Mouse (Mus musculus) intestine, embryonic 15.5 days (tissue): ENCODE measurements around the gene Qtrt2. TPM values are rescaled to one million over a fixed set of nuclear protein-coding genes. Genes with fewer than 3 reads are reported as not detected.

Experiments used
- ATAC-seq: fragments of 200-750 bp; cut with Nextera tagmentation; 2 replicates; pipeline ENCODE4 v1.8.0; 2017; ENCODE audit warnings: moderate TSS enrichment, moderate library complexity
- H3K27ac ChIP-seq: fragments of 300-500 bp; sonication (generic); 2 replicates; pipeline ENCODE4 v1.5.1; 2015; ENCODE audit warnings: mild to moderate bottlenecking, inconsistent platforms
- H3K27me3 ChIP-seq: fragments of 300-500 bp; sonication (generic); replicated peaks from 2 replicates; pipeline ENCODE4 v1.6.1; 2015; ENCODE audit warnings: inconsistent platforms
- H3K36me3 ChIP-seq: fragments of 300-500 bp; sonication (generic); 2 replicates; pipeline ENCODE4 v1.6.1; 2015; ENCODE audit warnings: inconsistent platforms
- H3K4me1 ChIP-seq: fragments of 300-500 bp; sonication (generic); replicated peaks from 2 replicates; pipeline ENCODE4 v1.6.1; 2015; ENCODE audit warnings: inconsistent platforms
- H3K4me2 ChIP-seq: fragments of 300-500 bp; sonication (generic); replicated peaks from 2 replicates; pipeline ENCODE4 v1.6.1; 2015; ENCODE audit warnings: mild to moderate bottlenecking, inconsistent platforms
- H3K4me3 ChIP-seq: fragments of 300-500 bp; sonication (generic); replicated peaks from 2 replicates; pipeline ENCODE4 v1.5.1; 2015; ENCODE audit warnings: inconsistent platforms
- H3K9ac ChIP-seq: fragments of 300-500 bp; sonication (generic); 2 replicates; pipeline ENCODE4 v1.6.1; 2015; ENCODE audit warnings: inconsistent platforms
- H3K9me3 ChIP-seq: fragments of 300-500 bp; sonication (generic); 2 replicates; pipeline ENCODE4 v1.6.1; 2016; ENCODE audit warnings: inconsistent platforms
- WGBS: fragments of 180-500 bp; shearing (Covaris S2); methylation state at CpG from one replicate; pipeline ENCODE4 v1.1.7; 2015; 5-methylcytosine and 5-hydroxymethylcytosine counted together
- polyA plus RNA-seq: library from polyadenylated mRNA; unstranded; fragments of >200 nt; fragmentation: Nextera tagmentation; extraction: Ambion mirVana; gene quantifications from 2 replicates; pipeline ENCODE4 v1.2.1, GENCODE M21; 2015

The Qtrt2 gene
- polyA plus RNA-seq, 1 experiment from 2014 or later: 25.0 TPM

DNA sequence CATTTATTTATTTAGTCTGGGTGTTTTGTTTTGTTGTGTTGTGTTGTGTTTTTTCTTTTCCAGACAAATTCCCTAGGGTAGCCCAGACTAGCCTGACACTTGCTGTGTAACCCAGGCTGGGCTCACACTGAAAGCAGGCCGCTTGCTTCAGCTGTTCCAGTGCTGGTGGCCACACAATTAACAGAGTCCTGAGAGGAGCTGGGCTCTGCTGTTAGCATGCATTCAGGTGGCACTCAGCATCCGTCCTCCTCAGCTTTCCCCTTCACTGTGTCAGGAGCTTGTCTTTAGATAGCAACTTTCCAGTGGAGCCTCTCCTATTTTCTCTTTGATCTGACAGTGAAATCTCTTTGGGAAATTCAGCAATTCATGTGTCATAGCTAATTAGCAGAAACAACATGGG is 4.6 kb downstream of the Qtrt2 start:
- Histone ChIP-seq H3K27me3 (no peaks in the 10 kb centered on the region), H3K36me3 (no peaks in the 10 kb centered on the region), H3K4me2 (no peak overlapping the region), H3K4me3 (no peak overlapping the region), H3K4me1 (no peaks in the 10 kb centered on the region), H3K9ac (no peak overlapping the region), H3K27ac (no peak overlapping the region), H3K9me3 (no peaks in the 10 kb centered on the region)
- 87% methylated on average over 2 of the region's 2 CpGs for WGBS
- no peak for ATAC-seq

DNA sequence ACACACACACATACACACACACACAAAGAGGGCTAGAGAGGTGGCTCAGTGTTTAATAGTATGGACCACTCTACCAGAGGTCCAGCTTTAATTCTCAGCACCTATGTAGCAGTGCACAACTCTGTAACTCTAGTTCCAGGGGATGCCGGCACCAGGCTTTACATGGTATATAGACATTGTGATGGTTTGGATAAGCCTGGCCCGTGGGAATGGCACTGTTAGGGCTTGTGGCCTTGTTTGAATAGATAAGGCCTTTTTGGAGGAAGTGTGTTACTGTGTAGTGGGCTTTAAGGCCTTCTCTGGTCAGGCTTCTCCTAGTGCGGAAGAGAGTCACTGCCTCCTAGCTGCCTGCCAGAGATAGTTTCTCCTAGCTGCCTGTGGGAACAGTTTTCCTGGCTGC is 7.7 kb downstream of the Qtrt2 start:
- Histone ChIP-seq H3K36me3 (no peaks in the 10 kb centered on the region), H3K4me3 (no peak overlapping the region), H3K4me2 (no peak overlapping the region), H3K4me1 (no peaks in the 10 kb centered on the region), H3K27me3 (no peaks in the 10 kb centered on the region), H3K9ac (no peak overlapping the region), H3K27ac (no peak overlapping the region), H3K9me3 (no peaks in the 10 kb centered on the region)
- whole genome bisulfite sequencing: 80% methylated on average over 3 of the region's 3 CpGs
- ATAC-seq: no peak

DNA sequence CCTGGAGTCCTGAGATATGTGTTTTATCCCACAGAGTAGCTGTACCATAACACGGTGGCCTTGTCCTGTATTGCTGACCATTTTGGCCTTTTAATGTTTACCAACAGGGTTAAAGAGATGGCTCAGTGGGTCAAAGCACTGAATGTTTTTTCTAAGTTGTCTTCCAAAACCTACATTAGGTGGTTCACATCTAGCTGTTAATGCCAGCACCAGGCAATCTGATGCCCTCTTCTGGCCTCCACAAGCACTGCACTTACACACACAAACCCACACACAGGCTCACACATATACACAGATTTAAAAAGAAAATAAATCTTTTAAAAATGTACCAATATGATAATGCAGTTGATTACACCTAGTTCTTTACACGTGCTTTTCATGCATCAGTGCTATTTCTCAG is 17.7 kb downstream of the Qtrt2 start:
- ATAC-seq: no peak
- H3K36me3 ChIP-seq: no peaks in the 10 kb centered on the region
- no peak overlapping the region for H3K27ac ChIP-seq
- H3K4me2 ChIP-seq: no peak overlapping the region
- H3K9ac ChIP-seq: no peak overlapping the region
- H3K9me3 ChIP-seq: no peaks in the 10 kb centered on the region
- no peaks in the 10 kb centered on the region for H3K4me1 ChIP-seq
- WGBS: 85% methylated on average over 2 of the region's 2 CpGs
- no peak overlapping the region for H3K4me3 ChIP-seq
- no peaks in the 10 kb centered on the region for H3K27me3 ChIP-seq

DNA sequence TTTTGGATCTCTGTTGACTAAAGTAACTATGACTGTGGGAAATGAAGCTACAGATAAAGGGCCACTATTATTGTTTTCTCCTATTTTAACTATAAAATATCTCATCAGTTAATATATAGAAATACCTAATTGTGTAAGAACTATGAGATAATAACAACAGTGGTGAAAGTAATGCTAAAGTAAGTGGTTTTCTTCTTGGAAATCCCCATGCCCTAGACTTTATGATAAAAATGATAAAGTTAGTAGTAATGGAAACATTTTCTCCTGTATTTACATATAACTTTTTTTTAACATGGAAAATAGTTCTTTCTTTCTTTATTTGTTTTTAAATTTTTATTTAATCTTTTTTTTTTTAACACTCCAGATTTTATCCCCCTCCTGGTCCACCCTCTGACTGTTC is 26.0 kb downstream of the Qtrt2 start:
- H3K4me2 ChIP-seq: no peak overlapping the region
- no peaks in the 10 kb centered on the region for H3K9me3 ChIP-seq
- no peak overlapping the region for H3K27ac ChIP-seq
- no peak for ATAC-seq
- no peaks in the 10 kb centered on the region for H3K27me3 ChIP-seq
- H3K4me1 ChIP-seq: no peaks in the 10 kb centered on the region
- H3K36me3 ChIP-seq: no peaks in the 10 kb centered on the region
- no peak overlapping the region for H3K9ac ChIP-seq
- H3K4me3 ChIP-seq: no peak overlapping the region

DNA sequence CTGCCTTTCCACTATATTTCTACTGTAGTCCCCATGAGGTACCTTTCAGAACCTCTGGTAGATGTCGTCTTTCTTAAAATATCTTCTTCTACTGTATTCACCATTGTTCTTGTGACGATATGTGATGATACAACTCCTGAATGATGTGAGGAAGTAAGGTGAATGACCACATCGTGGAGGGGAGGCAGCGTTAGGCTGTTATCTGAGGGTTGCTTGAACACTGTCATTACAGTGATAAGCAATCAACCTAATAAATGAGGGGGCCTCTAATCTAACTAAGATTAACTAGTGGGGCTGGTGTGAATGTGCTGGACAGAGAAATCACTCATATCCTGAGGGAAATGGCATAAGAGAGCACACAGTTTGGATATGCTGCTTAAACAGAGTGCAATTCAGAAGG is 26.5 kb downstream of the Qtrt2 start:
- Histone ChIP-seq H3K4me3 (no peak overlapping the region), H3K36me3 (no peaks in the 10 kb centered on the region), H3K4me2 (no peak overlapping the region), H3K9ac (no peak overlapping the region), H3K9me3 (no peaks in the 10 kb centered on the region), H3K4me1 (no peaks in the 10 kb centered on the region), H3K27ac (no peak overlapping the region), H3K27me3 (no peaks in the 10 kb centered on the region)
- ATAC-seq: no peak
- WGBS: 74% methylated on average over 4 of the region's 4 CpGs

DNA sequence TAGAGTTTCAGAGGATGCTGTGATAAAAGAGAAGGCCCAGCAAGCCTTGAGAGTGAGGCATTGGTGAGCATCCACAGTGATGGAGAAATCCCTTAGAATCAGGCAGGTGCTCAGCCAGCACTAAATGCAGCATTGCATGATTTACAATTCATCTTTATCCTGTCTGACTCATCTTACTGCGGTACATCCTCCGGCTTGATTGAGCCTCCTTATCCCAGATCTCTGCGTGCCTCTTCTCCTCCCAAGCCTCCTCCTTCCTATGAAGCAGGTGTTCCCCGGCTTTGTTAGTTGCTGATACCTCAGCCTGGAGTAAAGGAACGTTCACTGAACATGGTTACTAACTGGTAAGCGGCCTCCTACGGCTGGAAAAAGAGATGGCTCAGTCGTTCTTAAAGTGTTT is 32.1 kb downstream of the Qtrt2 start:
- no peak for ATAC-seq
- Histone ChIP-seq H3K27me3 (no peaks in the 10 kb centered on the region), H3K9me3 (no peaks in the 10 kb centered on the region), H3K4me2 (no peak overlapping the region), H3K4me3 (no peak overlapping the region), H3K9ac (no peak overlapping the region), H3K27ac (no peak overlapping the region), H3K36me3 (no peaks in the 10 kb centered on the region), H3K4me1 (no peaks in the 10 kb centered on the region)
- whole genome bisulfite sequencing: 88% methylated on average over 8 of the region's 8 CpGs

DNA sequence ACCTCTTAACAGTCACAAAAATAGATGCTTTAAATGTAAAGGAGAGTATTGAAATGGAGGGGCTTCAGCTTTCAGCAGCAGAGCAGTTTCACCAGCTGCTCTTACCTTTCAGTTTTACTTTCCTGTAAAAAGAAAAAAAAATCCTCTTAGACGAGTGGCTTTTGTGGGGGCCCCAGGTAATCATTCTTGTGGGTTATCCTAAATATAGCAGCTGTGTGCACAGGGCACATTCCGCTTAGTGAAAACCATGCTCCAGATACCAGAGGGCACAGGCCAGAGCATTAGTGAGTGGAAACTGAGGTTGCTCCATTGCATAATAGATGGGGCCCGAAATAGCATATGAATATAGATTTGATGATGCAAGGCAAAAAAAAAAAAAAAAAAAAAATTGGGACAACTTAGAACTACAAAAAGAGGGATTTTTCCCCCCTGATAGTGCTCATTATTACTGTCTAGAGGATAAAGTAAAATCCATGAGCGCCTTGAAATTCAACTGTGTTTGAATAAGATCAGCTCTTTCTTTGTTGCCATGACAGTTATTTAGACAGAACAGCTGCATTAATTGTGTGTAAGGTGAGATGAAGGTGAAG is 35.8 kb downstream of the Qtrt2 start:
- no peak overlapping the region for H3K9ac ChIP-seq
- H3K27ac ChIP-seq: no peak overlapping the region
- no peak overlapping the region for H3K4me3 ChIP-seq
- no peaks in the 10 kb centered on the region for H3K27me3 ChIP-seq
- no peak for ATAC-seq
- H3K4me1 ChIP-seq: 0 out of 2 replicates have a peak, but pooled peaks cover 6% of the 10 kb centered on the region
- H3K4me2 ChIP-seq: peak overlapping the region; percentile 66
- H3K36me3 ChIP-seq: no peaks in the 10 kb centered on the region
- WGBS: 76% methylated on average over 4 of the region's 4 CpGs
- H3K9me3 ChIP-seq: no peaks in the 10 kb centered on the region

DNA sequence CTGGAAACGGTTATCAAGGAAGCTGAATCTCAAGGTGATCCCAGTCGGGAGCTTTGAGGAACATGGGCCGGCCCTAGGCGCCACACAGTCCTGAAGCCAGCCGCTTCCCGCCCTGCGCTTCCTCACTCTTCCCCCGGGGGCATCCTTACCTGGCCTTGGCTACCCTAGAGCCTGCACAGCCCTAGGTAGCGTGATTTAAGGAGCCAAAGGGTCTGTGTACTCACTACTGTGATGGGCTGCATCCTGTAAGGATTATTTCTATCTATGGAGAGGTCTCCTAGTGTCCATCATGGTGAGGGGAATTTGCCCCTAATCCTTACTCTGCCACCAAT is 36.6 kb downstream of the Qtrt2 start:
- Histone ChIP-seq H3K4me2 (peak overlapping the region; percentile 66), H3K9me3 (no peaks in the 10 kb centered on the region), H3K4me1 (0 out of 2 replicates have a peak, but pooled peaks cover 6% of the 10 kb centered on the region), H3K9ac (peak overlapping the region; percentile 76), H3K27me3 (no peaks in the 10 kb centered on the region), H3K36me3 (no peaks in the 10 kb centered on the region), H3K27ac (peak overlapping the region; percentile 67; the same call in 1 of the 2 replicates), H3K4me3 (peak overlapping the region; percentile 64)
- ATAC-seq: peak; percentile 98
- 0% methylated on average over 9 of the region's 9 CpGs for WGBS

DNA sequence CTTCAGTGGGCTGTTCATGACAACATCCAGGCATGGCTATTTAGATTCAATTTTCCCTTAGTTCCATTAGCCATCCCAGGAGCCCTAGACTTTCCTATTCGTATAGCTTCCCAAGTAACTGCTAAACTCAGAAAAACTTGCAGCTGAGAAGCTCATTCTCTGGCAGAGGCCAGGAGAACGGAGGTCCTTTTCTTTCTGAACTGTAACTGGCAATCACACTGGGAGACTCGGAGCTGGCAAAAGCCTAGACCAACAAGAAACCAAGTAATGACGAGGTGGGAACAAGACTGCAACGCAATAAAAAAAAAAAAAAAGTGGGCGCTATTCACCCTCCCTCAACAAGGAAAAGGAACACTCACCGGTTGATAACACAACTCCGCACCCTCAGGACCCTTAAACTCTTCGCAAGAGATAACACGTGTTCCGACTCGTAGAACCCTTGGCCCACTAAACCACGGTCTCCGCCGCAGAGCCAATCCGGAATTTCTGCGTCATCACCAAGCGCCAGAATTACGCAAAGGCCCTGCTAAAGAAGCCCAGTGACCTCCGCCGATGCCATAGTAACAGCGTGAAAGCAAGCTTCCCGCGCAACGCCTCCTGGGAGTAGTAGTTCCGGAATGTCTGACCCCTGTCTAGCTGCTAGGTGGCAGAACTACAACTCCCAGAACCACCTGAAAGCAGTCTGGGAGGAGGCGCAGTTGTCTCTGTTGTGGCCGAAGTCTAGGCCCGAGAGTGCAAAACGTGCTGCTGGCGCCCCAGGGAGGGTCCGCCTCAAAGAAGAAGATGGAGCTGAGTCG is 37.2 kb downstream of the Qtrt2 start, which contains the start of gene Ccdc191:
Gene Ccdc191, plus strand, starts transcription at position 593 of the 797 bp plus-strand sequence.
- peak within 1 kb of the TSS; percentile 74 for H3K4me2 ChIP-seq
- H3K27ac ChIP-seq: peak within 1 kb of the TSS; percentile 67; the same call in 1 of the 2 replicates
- no peaks in the 10 kb centered on the region for H3K9me3 ChIP-seq
- H3K27me3 ChIP-seq: no peaks in the 10 kb centered on the region
- WGBS: under 1% methylated on average over 33 of the region's 33 CpGs
- H3K36me3 ChIP-seq: no peaks in the 10 kb centered on the region
- peak within 1 kb of the TSS; percentile 76 for H3K9ac ChIP-seq
- H3K4me3 ChIP-seq: peak within 1 kb of the TSS; percentile 64
- H3K4me1 ChIP-seq: 0 out of 2 replicates have a peak, but pooled peaks cover 6% of the 10 kb centered on the region
- peak; percentile 100 for ATAC-seq

DNA sequence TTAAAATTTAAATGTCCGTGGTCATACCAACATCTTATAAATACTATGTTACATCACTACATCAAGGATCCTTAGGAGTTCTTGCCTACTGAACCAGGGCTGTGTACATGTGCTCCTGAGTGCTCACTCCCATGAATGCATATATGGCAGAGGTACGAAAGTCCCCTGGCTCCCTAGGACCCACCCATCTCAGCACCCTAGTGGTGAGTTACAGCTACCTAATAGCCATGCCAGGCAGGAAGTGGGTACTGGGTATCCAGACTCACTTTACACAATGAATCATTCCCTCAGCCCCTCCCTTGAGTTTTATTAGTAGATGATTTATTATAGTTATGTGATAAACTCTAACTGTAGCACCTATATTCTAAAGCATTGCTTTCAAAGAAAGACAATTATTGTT is 44.3 kb downstream of the Qtrt2 start:
- Histone ChIP-seq H3K9ac (no peak overlapping the region), H3K4me2 (no peak overlapping the region), H3K27ac (no peak overlapping the region), H3K4me1 (no peaks in the 10 kb centered on the region), H3K27me3 (no peaks in the 10 kb centered on the region), H3K9me3 (no peaks in the 10 kb centered on the region), H3K4me3 (no peak overlapping the region), H3K36me3 (0 out of 2 replicates have a peak, but pooled peaks cover 4% of the 10 kb centered on the region)
- WGBS: 89% methylated on average over 2 of the region's 2 CpGs
- no peak for ATAC-seq

DNA sequence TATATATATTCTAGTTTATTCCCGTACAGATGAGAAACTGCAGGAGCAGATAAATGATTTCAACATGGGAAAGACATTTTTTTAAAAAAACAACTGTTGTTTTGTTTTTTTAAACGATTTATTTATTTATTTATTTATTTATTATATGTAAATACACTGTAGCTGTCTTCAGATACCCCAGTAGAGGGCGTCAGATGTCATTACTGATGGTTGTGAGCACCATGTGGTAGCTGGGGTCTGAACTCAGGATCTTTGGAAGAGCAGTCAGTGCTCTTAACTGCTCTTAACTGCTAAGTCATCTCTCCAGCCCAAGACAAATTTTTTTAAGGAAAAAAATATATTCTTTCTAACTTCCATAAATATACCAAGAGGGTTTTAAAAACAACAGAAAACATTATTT is 45.0 kb downstream of the Qtrt2 start:
- Histone ChIP-seq H3K4me1 (no peaks in the 10 kb centered on the region), H3K4me3 (no peak overlapping the region), H3K9me3 (no peaks in the 10 kb centered on the region), H3K4me2 (no peak overlapping the region), H3K27me3 (no peaks in the 10 kb centered on the region), H3K36me3 (0 out of 2 replicates have a peak, but pooled peaks cover 4% of the 10 kb centered on the region), H3K9ac (no peak overlapping the region), H3K27ac (no peak overlapping the region)
- ATAC-seq: no peak
- WGBS: 70% methylated on average over 3 of the region's 3 CpGs

DNA sequence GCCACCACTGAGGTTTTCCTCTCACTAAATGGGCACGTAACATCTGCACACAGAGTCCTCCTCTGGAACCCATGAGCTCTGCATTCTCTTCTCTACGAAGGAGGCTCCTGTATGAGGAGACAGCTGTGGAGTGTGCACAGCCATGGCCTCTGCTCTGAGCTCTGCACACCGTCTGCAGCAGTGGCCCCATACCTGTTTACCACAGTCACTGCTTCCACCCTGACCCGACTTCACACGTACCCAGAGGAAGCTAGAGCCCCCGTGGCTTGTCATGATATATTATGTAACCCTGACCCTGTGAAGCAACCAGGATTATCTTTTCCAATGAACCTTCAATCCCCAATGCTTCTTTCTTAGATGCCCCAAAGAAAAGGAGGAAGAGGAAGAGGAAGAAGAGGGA is 46.8 kb downstream of the Qtrt2 start:
- no peaks in the 10 kb centered on the region for H3K27me3 ChIP-seq
- no peaks in the 10 kb centered on the region for H3K4me1 ChIP-seq
- peaks cover 4% of the 10 kb centered on the region; the same call in 1 of the 2 replicates for H3K36me3 ChIP-seq
- no peak for ATAC-seq
- H3K4me2 ChIP-seq: no peak overlapping the region
- no peaks in the 10 kb centered on the region for H3K9me3 ChIP-seq
- no peak overlapping the region for H3K4me3 ChIP-seq
- H3K9ac ChIP-seq: no peak overlapping the region
- no peak overlapping the region for H3K27ac ChIP-seq
- 86% methylated on average over 6 of the region's 6 CpGs for WGBS

DNA sequence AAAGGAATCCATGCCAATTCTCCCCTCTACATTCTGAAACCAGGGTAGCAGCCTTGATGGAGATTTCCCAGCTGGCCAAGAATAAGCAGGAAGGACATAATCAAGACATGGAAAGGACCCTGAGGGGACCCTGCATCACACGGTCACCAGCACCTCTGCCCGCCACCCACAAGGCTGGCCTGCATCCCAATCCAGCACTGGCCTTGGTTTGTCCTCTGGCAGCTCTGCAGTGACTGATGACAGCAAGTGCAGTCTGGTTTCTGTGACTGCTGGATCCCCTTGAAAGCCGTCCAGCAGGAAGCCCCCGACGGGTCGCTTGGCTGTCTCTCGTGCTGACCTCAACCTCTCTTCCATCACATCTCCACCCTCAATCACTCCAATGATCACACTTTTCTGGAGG is 55.2 kb downstream of the Qtrt2 start:
- H3K4me1 ChIP-seq: no peaks in the 10 kb centered on the region
- no peak overlapping the region for H3K9ac ChIP-seq
- H3K27me3 ChIP-seq: no peaks in the 10 kb centered on the region
- no peaks in the 10 kb centered on the region for H3K9me3 ChIP-seq
- 85% methylated on average over 7 of the region's 7 CpGs for WGBS
- no peak overlapping the region for H3K27ac ChIP-seq
- no peak overlapping the region for H3K4me3 ChIP-seq
- H3K4me2 ChIP-seq: no peak overlapping the region
- H3K36me3 ChIP-seq: peaks cover 13% of the 10 kb centered on the region; the same call in 1 of the 2 replicates
- ATAC-seq: no peak
